Mouse (Mus musculus): ENCODE measurements around the gene Lrfn4.

Lrfn4 gene

GRCm38 (mm10) chr19:4568832-4569231 is 46.6 kb downstream of the Lrfn4 start:
- peak; percentile 71 for DNase-seq (ENCODE audit: low spot score)

- DNase-seq (ENCODE audit: low spot score): no peak
Measured at GRCm38 (mm10) chr19:4567665-4568064, 47.8 kb downstream of the Lrfn4 start.

GRCm38 (mm10) chr19:4566880-4567279 is 48.6 kb downstream of the Lrfn4 start:
- no peak for DNase-seq (ENCODE audit: low spot score)

- no peak for DNase-seq (ENCODE audit: low spot score)
Measured at GRCm38 (mm10) chr19:4565678-4566077, 49.8 kb downstream of the Lrfn4 start.

Measured in adipocyte (in vitro differentiated cells).